ENCODE assay signal across 13 mouse cellular contexts in the genomic region with DNA sequence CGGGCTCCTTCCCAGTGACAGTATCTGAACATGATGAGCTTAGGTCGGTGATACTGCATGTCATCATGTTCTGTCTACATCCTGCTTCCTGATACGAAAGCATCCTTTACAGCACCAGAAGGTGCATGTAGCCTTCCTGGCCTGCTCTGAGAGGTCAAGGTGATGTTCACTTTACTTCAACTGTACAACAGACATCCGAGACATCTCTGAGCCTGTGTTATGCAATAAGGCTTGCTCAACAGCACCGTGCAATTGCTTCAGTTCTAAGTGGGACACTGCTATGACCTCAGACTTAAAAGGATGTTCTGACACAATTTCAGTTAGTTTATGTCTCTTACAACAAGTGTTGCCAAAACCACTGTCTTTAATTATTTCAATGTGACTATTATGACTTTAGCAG.
DNase-seq lines count a peak whose midpoint lies in the region; ATAC-seq and TF ChIP-seq lines count a peak whose summit lies in the region.
"Had no signal": no experiment of that assay in that cellular context is flagged by ENCODE, and none has a peak within 500 bp of the region (broad histone marks: within the 10 kb centered on the region; RNA-seq: fewer than 3 reads in every experiment).

No protein-coding gene starts in this region.

- H3K4me3 ChIP-seq in layer of hippocampus, adult 2 months = no peak overlapping the region
- H3K4me3 ChIP-seq in bone marrow, adult 2 months (replicated peaks; ENCODE audit: control insufficient read depth, low read depth, low read length) = no peak overlapping the region
- H3K4me3 ChIP-seq in liver, embryonic 16.5 days (ENCODE audit: low read depth, low read length) = no peak overlapping the region
- H3K4me3 ChIP-seq in hindbrain, embryonic 13.5 days = no peak overlapping the region
- H3K4me3 ChIP-seq: hindbrain, embryonic 10.5 days had no signal

- peaks cover 5% of the 10 kb centered on the region for H3K9me3 ChIP-seq in liver, embryonic 16.5 days (replicated peaks; ENCODE audit: control insufficient read depth, low read length)
- no peaks in the 10 kb centered on the region for H3K9me3 ChIP-seq in hindbrain, embryonic 13.5 days

- peaks cover 22% of the 10 kb centered on the region for H3K36me3 ChIP-seq in liver, embryonic 16.5 days (ENCODE audit: control insufficient read depth, insufficient read depth)
- peaks cover 33% of the 10 kb centered on the region for H3K36me3 ChIP-seq in hindbrain, embryonic 13.5 days

- 35% methylated on average over 5 of the region's 5 CpGs for WGBS in bone marrow, adult 2 months
- WGBS in liver, embryonic 16.5 days (ENCODE audit: insufficient replicate concordance) = 55% methylated on average over 5 of the region's 5 CpGs
- WGBS in hindbrain, embryonic 13.5 days = 92% methylated on average over 5 of the region's 5 CpGs

- TF ChIP-seq CTCF in layer of hippocampus, adult 2 months (conservative IDR thresholded peaks at IDR 0.05) = no peak
- TF ChIP-seq CTCF in bone marrow, adult 2 months (IDR thresholded peaks at IDR 0.05; ENCODE audit: control insufficient read depth, insufficient read depth, low read length) = no peak

- H3K27me3 ChIP-seq in liver, embryonic 16.5 days (ENCODE audit: control insufficient read depth, insufficient read depth, low read depth, low read length) = no peaks in the 10 kb centered on the region
- no peaks in the 10 kb centered on the region for H3K27me3 ChIP-seq in hindbrain, embryonic 13.5 days

- no peak overlapping the region for H3K4me2 ChIP-seq in liver, embryonic 16.5 days (ENCODE audit: low read depth, low read length)
- H3K4me2 ChIP-seq in hindbrain, embryonic 13.5 days = no peak overlapping the region
- H3K4me2 ChIP-seq: lung, embryonic 14.5 days had no signal

- ATAC-seq in liver, embryonic 16.5 days (ENCODE audit: low read depth) = no peak
- no peak for ATAC-seq in hindbrain, embryonic 13.5 days (ENCODE audit: low FRiP score)

- no peak for TF ChIP-seq POLR2A in bone marrow, adult 2 months (IDR thresholded peaks at IDR 0.05; ENCODE audit: borderline replicate concordance, control insufficient read depth, low read depth, low read length)

- H3K4me1 ChIP-seq in bone marrow, adult 2 months (ENCODE audit: control insufficient read depth, insufficient read depth, low read length) = peaks cover 10% of the 10 kb centered on the region; the same call in 1 of the 2 replicates
- peaks cover 45% of the 10 kb centered on the region for H3K4me1 ChIP-seq in liver, embryonic 16.5 days (ENCODE audit: control insufficient read depth, low read depth, low read length)
- no peaks in the 10 kb centered on the region for H3K4me1 ChIP-seq in hindbrain, embryonic 13.5 days (replicated peaks)
- H3K4me1 ChIP-seq: hindbrain, embryonic 10.5 days had no signal

- DNase-seq in layer of hippocampus, adult 2 months (ENCODE audit: low spot score in 2 of 2) = no peak
- DNase-seq in layer of hippocampus, adult 11-12 months (ENCODE audit: low spot score) = no peak
- DNase-seq in skeletal muscle tissue, adult 2 months (ENCODE audit: low read depth, low spot score) = peak; percentile 70
- no peak for DNase-seq in right cerebral cortex, postnatal 36 days (ENCODE audit: low spot score in 2 of 2)
- DNase-seq in urinary bladder, postnatal 14 days (ENCODE audit: low spot score) = no peak
- DNase-seq: cerebellum, adult 8-10 months; layer of hippocampus, postnatal 36 days; lung, embryonic 14.5 days had no signal

- H3K27ac ChIP-seq in layer of hippocampus, adult 2 months = peak overlapping the region; percentile 49; the same call in 1 of the 2 replicates
- H3K27ac ChIP-seq in bone marrow, adult 2 months (ENCODE audit: control insufficient read depth, insufficient read depth, low read depth, low read length, poor library complexity) = peak overlapping the region; percentile 48; the same call in 1 of the 2 replicates
- peak overlapping the region; percentile 76 for H3K27ac ChIP-seq in liver, embryonic 16.5 days (ENCODE audit: low read length)
- no peak overlapping the region for H3K27ac ChIP-seq in hindbrain, embryonic 13.5 days
- H3K27ac ChIP-seq: hindbrain, embryonic 10.5 days; kidney, postnatal 0 days had no signal

- H3K9ac ChIP-seq in liver, embryonic 16.5 days (ENCODE audit: low read depth, low read length) = 0 out of 2 replicates have a peak overlapping the region, but pooled peaks have one; percentile 1
- no peak overlapping the region for H3K9ac ChIP-seq in hindbrain, embryonic 13.5 days
- H3K9ac ChIP-seq: lung, embryonic 14.5 days had no signal
